Mouse (Mus musculus): ENCODE measurements around the gene Rap1gap. TPM values are rescaled to one million over a fixed set of nuclear protein-coding genes. Genes with fewer than 3 reads are reported as not detected.

The Rap1gap gene
- polyA plus RNA-seq, 1 experiment: 1.3 TPM

DNA sequence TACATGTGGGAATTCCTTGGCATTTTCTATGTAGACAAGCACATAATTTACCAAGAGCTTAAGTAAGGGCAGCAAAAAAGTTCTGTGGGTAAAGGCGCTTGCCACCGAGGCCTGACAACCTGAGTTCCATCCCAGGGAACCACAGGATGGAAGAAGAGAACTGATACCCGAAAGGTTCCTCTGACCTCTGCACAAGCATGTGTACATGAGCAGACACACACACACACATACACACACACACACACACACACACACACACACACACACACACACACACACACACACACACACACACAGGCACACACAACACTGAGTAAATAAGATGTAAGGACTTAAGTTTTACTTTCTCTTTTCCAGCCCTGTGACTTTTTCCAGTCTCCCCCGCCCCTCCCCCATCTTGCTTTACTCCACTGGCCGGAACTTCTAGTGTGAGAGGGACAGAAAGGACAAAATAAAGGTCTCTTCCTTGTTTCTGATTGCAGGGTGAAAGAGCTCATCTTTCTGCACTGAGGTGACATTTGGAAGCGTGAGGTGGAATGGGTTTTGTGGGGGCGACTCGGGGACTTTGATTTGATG, 99.5 kb downstream of the Rap1gap start:
- Histone ChIP-seq H3ac (ENCODE audit: control insufficient read depth, insufficient read length) (no peak overlapping the region), H3K27me3 (ENCODE audit: control insufficient read depth, insufficient read depth, insufficient read length) (peaks cover 33% of the 10 kb centered on the region), H3K36me3 (ENCODE audit: control insufficient read depth, insufficient read depth) (no peaks in the 10 kb centered on the region), H3K4me3 (no peak overlapping the region), H3K4me2 (ENCODE audit: low read depth) (no peak overlapping the region), H3K79me2 (ENCODE audit: control insufficient read depth, insufficient read depth) (no peaks in the 10 kb centered on the region)
- no peak for TF ChIP-seq CEBPB (IDR thresholded peaks at IDR 0.05; ENCODE audit: insufficient read depth, poor library complexity, severe bottlenecking)
- TF ChIP-seq E2F4 (IDR thresholded peaks at IDR 0.05; ENCODE audit: insufficient read depth): no peak
- no peak for TF ChIP-seq MYOG (IDR thresholded peaks at IDR 0.05; ENCODE audit: control insufficient read depth in 1 of 3, insufficient read depth in 1 of 3, insufficient read length in 2 of 3, low read depth in 2 of 3)

DNA sequence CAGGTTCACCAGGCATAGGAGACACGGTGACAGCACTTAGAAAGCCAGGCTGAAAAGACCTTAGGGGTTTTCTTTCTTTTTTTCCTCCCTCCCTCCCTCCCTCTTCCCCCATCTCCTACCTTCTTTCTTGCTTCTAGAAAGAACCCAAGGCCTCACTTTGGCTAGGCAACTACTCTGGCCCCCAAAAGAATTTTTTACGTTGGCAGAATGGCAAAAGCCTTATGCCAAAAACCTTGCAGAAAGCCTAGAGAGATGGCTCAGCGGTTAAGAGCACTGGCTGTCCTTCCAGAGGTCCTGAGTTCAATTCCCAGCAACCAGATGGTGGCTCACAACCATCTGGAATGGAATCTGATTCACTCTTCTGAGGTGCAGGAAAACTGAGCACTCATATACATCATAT, 100.1 kb downstream of the Rap1gap start:
- Histone ChIP-seq H3K27me3 (ENCODE audit: control insufficient read depth, insufficient read depth, insufficient read length) (peaks cover 37% of the 10 kb centered on the region), H3K79me2 (ENCODE audit: control insufficient read depth, insufficient read depth) (no peaks in the 10 kb centered on the region), H3K4me2 (ENCODE audit: low read depth) (no peak overlapping the region), H3K4me3 (no peak overlapping the region), H3K36me3 (ENCODE audit: control insufficient read depth, insufficient read depth) (no peaks in the 10 kb centered on the region), H3ac (ENCODE audit: control insufficient read depth, insufficient read length) (no peak overlapping the region)
- TF ChIP-seq REST (IDR thresholded peaks at IDR 0.05; ENCODE audit: insufficient read depth, insufficient read length) (no peak), MYOG (IDR thresholded peaks at IDR 0.05; ENCODE audit: control insufficient read depth in 1 of 3, insufficient read depth in 1 of 3, insufficient read length in 2 of 3, low read depth in 2 of 3) (no peak), USF1 (IDR thresholded peaks at IDR 0.05; ENCODE audit: low read depth) (no peak)

DNA sequence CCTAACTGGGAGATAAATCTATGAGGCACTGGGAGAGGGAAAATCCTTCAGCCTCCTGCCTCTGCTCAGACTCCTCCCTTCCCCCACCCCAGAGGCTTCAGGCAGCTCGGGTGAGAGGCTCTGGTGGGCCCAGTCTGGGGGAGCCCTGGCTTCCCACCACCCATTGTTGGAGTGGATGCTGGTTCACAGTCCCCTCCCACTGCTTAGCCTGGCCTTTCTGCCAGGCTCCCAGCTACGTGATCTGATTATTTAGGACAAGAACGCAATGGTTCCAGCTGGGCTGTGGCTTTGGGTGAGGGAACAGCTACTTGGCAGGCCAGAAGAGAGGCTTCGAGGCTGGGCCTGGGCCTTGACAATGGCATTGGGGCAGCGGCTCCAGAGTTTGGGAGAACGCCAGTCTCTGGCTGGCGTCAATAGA, 101.0 kb downstream of the Rap1gap start:
- no peak overlapping the region for H3K4me2 ChIP-seq (ENCODE audit: low read depth)
- no peaks in the 10 kb centered on the region for H3K36me3 ChIP-seq (ENCODE audit: control insufficient read depth, insufficient read depth)
- no peak for TF ChIP-seq E2F4 (IDR thresholded peaks at IDR 0.05; ENCODE audit: insufficient read depth)
- no peak for TF ChIP-seq POLR2AphosphoS2 (IDR thresholded peaks at IDR 0.05; ENCODE audit: insufficient read length, low read depth)
- TF ChIP-seq REST (IDR thresholded peaks at IDR 0.05; ENCODE audit: insufficient read depth, insufficient read length): no peak
- TF ChIP-seq TCF12 (IDR thresholded peaks at IDR 0.05; ENCODE audit: insufficient read depth, poor library complexity, severe bottlenecking): no peak
- TF ChIP-seq MYOD1 (IDR thresholded peaks at IDR 0.05; ENCODE audit: control insufficient read depth in 1 of 3, insufficient read length in 2 of 3, low read depth in 2 of 3): no peak
- TF ChIP-seq USF1 (IDR thresholded peaks at IDR 0.05; ENCODE audit: low read depth): no peak
- no peak for TF ChIP-seq MAX (IDR thresholded peaks at IDR 0.05; ENCODE audit: low read depth)
- TF ChIP-seq SRF (IDR thresholded peaks at IDR 0.05; ENCODE audit: control insufficient read depth, insufficient read length, low read depth): no peak
- no peak for TF ChIP-seq POLR2A (IDR thresholded peaks at IDR 0.05; ENCODE audit: insufficient read length, low read depth)
- no peak for TF ChIP-seq TCF3 (IDR thresholded peaks at IDR 0.05; ENCODE audit: insufficient read length, low read depth)
- no peak for TF ChIP-seq CEBPB (IDR thresholded peaks at IDR 0.05; ENCODE audit: insufficient read depth, poor library complexity, severe bottlenecking)
- no peak for TF ChIP-seq MYOG (IDR thresholded peaks at IDR 0.05; ENCODE audit: control insufficient read depth in 1 of 3, insufficient read depth in 1 of 3, insufficient read length in 2 of 3, low read depth in 2 of 3)
- no peak overlapping the region for H3ac ChIP-seq (ENCODE audit: control insufficient read depth, insufficient read length)
- no peak overlapping the region for H3K4me3 ChIP-seq
- no peaks in the 10 kb centered on the region for H3K79me2 ChIP-seq (ENCODE audit: control insufficient read depth, insufficient read depth)
- H3K27me3 ChIP-seq (ENCODE audit: control insufficient read depth, insufficient read depth, insufficient read length): peaks cover 44% of the 10 kb centered on the region

- no peak overlapping the region for H3K4me2 ChIP-seq (ENCODE audit: low read depth)
- H3K27me3 ChIP-seq (ENCODE audit: control insufficient read depth, insufficient read depth, insufficient read length): peaks cover 44% of the 10 kb centered on the region
- H3K4me3 ChIP-seq: no peak overlapping the region
- H3K36me3 ChIP-seq (ENCODE audit: control insufficient read depth, insufficient read depth): no peaks in the 10 kb centered on the region
- H3K79me2 ChIP-seq (ENCODE audit: control insufficient read depth, insufficient read depth): no peaks in the 10 kb centered on the region
- H3ac ChIP-seq (ENCODE audit: control insufficient read depth, insufficient read length): no peak overlapping the region
- TF ChIP-seq USF1 (IDR thresholded peaks at IDR 0.05; ENCODE audit: low read depth) (no peak), MYOG (IDR thresholded peaks at IDR 0.05; ENCODE audit: control insufficient read depth in 1 of 3, insufficient read depth in 1 of 3, insufficient read length in 2 of 3, low read depth in 2 of 3) (no peak), MYOD1 (IDR thresholded peaks at IDR 0.05; ENCODE audit: control insufficient read depth in 1 of 3, insufficient read length in 2 of 3, low read depth in 2 of 3) (no peak), E2F4 (IDR thresholded peaks at IDR 0.05; ENCODE audit: insufficient read depth) (no peak), CEBPB (IDR thresholded peaks at IDR 0.05; ENCODE audit: insufficient read depth, poor library complexity, severe bottlenecking) (no peak), TCF12 (IDR thresholded peaks at IDR 0.05; ENCODE audit: insufficient read depth, poor library complexity, severe bottlenecking) (no peak), POLR2AphosphoS2 (IDR thresholded peaks at IDR 0.05; ENCODE audit: insufficient read length, low read depth) (no peak), TCF3 (IDR thresholded peaks at IDR 0.05; ENCODE audit: insufficient read length, low read depth) (no peak)
These were observed 101.8 kb downstream of the Rap1gap start for GRCm38 (mm10) chr4:137766365-137766764.

GRCm38 (mm10) chr4:137768381-137768780, 103.9 kb downstream of the Rap1gap start:
- no peak overlapping the region for H3K4me2 ChIP-seq (ENCODE audit: low read depth)
- H3K79me2 ChIP-seq (ENCODE audit: control insufficient read depth, insufficient read depth): no peaks in the 10 kb centered on the region
- H3K27me3 ChIP-seq (ENCODE audit: control insufficient read depth, insufficient read depth, insufficient read length): peaks cover 51% of the 10 kb centered on the region
- H3K4me3 ChIP-seq: no peak overlapping the region
- TF ChIP-seq SRF (IDR thresholded peaks at IDR 0.05; ENCODE audit: control insufficient read depth, insufficient read length, low read depth): no peak
- TF ChIP-seq TCF12 (IDR thresholded peaks at IDR 0.05; ENCODE audit: insufficient read depth, poor library complexity, severe bottlenecking): no peak
- TF ChIP-seq MYOG (IDR thresholded peaks at IDR 0.05; ENCODE audit: control insufficient read depth in 1 of 3, insufficient read depth in 1 of 3, insufficient read length in 2 of 3, low read depth in 2 of 3): no peak
- TF ChIP-seq E2F4 (IDR thresholded peaks at IDR 0.05; ENCODE audit: insufficient read depth): no peak
- TF ChIP-seq USF1 (IDR thresholded peaks at IDR 0.05; ENCODE audit: low read depth): no peak
- TF ChIP-seq TCF3 (IDR thresholded peaks at IDR 0.05; ENCODE audit: insufficient read length, low read depth): no peak
- no peak for TF ChIP-seq CEBPB (IDR thresholded peaks at IDR 0.05; ENCODE audit: insufficient read depth, poor library complexity, severe bottlenecking)
- TF ChIP-seq MAX (IDR thresholded peaks at IDR 0.05; ENCODE audit: low read depth): no peak
- no peak for TF ChIP-seq POLR2A (IDR thresholded peaks at IDR 0.05; ENCODE audit: insufficient read length, low read depth)
- no peak for TF ChIP-seq POLR2AphosphoS2 (IDR thresholded peaks at IDR 0.05; ENCODE audit: insufficient read length, low read depth)
- no peak for TF ChIP-seq MYOD1 (IDR thresholded peaks at IDR 0.05; ENCODE audit: control insufficient read depth in 1 of 3, insufficient read length in 2 of 3, low read depth in 2 of 3)
- TF ChIP-seq REST (IDR thresholded peaks at IDR 0.05; ENCODE audit: insufficient read depth, insufficient read length): no peak
- no peaks in the 10 kb centered on the region for H3K36me3 ChIP-seq (ENCODE audit: control insufficient read depth, insufficient read depth)
- H3ac ChIP-seq (ENCODE audit: control insufficient read depth, insufficient read length): no peak overlapping the region
